Mouse (Mus musculus): Measurements from ENCODE around the gene Tmem258. TPM values are rescaled to one million over a fixed set of nuclear protein-coding genes. Genes with fewer than 3 reads are reported as not detected.

The Tmem258 gene
- polyA plus RNA-seq, 1 experiment from 2014 or later = 447 TPM

DNA sequence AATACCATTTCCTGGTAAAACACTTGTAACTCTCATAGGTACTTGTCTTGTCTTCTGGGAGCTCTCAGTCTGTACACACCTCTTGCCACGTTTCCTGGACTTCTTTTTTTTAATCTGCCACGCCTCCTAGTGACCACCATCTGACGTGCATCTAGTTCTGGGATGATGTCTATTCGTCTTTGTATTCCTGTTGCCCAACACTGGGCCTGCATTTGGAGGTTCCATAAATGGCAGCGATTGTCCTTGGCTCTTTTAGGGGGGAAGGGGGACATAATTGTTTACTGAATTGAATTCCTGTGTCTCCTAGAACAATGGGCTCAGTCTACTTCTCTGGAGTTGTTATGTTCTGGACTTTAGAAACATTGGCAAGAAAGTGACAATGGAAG lies 795 bp downstream of the Tmem258 start:
- Histone ChIP-seq H3K4me2 (peak overlapping the region; percentile 80), H3K4me1 (peaks cover 28% of the 10 kb centered on the region), H3K9me3 (replicated peaks) (no peaks in the 10 kb centered on the region), H3K36me3 (ENCODE audit: poor library complexity, severe bottlenecking) (peaks cover 55% of the 10 kb centered on the region), H3K27ac (no peak overlapping the region), H3K4me3 (peak overlapping the region; percentile 91), H3K27me3 (no peaks in the 10 kb centered on the region), H3K9ac (peak overlapping the region; percentile 91)
- WGBS = 2% methylated on average over 5 of the region's 5 CpGs
- ATAC-seq = no peak

GRCm38 (mm10) chr19:10205051-10205450 lies 1.2 kb downstream of the Tmem258 start:
- no peak for ATAC-seq

DNA sequence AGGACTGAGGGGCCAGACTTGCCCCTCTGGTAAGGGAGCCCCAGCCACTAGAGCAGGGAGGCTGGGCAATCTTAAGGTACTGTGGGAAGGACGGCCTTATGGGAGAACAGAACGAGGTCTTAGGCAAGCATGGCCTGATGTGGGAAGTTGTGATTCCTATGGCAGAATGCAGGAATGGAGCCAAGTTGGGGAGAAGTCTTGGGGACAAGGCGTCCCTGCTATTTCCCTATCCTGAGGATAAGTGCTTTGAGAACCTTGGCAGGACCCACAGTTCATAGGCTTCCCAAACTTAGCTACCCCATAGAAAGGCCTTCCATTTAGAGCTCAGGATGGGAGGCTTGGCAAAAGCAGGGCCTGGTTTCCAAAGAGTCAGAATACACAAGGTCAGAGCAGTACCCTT lies 5.0 kb downstream of the Tmem258 start:
- Histone ChIP-seq H3K9me3 (replicated peaks) (no peaks in the 10 kb centered on the region), H3K36me3 (ENCODE audit: poor library complexity, severe bottlenecking) (peaks cover 63% of the 10 kb centered on the region), H3K4me2 (no peak overlapping the region), H3K4me3 (no peak overlapping the region), H3K27me3 (no peaks in the 10 kb centered on the region), H3K27ac (no peak overlapping the region), H3K4me1 (peaks cover 9% of the 10 kb centered on the region), H3K9ac (no peak overlapping the region)
- no peak for ATAC-seq
- WGBS = 92% methylated on average over 3 of the region's 3 CpGs

More at GRCm38 (mm10) chr19:10205051-10205450, 1.2 kb downstream of the Tmem258 start:
- H3K27ac ChIP-seq = no peak overlapping the region
- peaks cover 55% of the 10 kb centered on the region for H3K36me3 ChIP-seq (ENCODE audit: poor library complexity, severe bottlenecking)
- H3K4me3 ChIP-seq = peak overlapping the region; percentile 91
- H3K4me1 ChIP-seq = peaks cover 28% of the 10 kb centered on the region
- H3K9me3 ChIP-seq (replicated peaks) = no peaks in the 10 kb centered on the region
- WGBS = 74% methylated on average over 6 of the region's 6 CpGs
- peak overlapping the region; percentile 80 for H3K4me2 ChIP-seq
- no peaks in the 10 kb centered on the region for H3K27me3 ChIP-seq
- H3K9ac ChIP-seq = no peak overlapping the region; the same call in 1 of the 2 replicates

DNA sequence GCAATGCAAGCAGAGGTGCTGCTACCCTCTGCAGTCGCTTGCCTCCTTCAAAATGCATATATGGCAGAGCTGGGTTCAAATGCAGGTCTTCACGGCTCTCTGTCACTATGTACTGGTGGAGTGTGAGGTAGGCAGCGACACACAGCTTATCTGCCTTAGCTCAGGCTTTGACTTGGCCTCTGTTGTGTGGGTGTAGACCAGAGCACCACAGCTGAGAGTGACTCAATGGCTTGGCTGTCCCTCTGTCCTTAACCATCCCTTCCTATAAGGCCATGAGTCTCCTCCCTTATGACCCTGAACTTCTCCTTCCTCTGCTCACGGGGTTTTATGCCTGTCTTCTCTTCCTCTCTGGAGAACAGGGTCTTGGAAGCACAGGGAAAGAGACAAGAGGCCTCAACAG lies 7.1 kb downstream of the Tmem258 start:
- Histone ChIP-seq H3K36me3 (ENCODE audit: poor library complexity, severe bottlenecking) (peaks cover 63% of the 10 kb centered on the region), H3K9ac (no peak overlapping the region), H3K9me3 (replicated peaks) (no peaks in the 10 kb centered on the region), H3K4me1 (no peaks in the 10 kb centered on the region), H3K4me2 (no peak overlapping the region), H3K27ac (no peak overlapping the region), H3K4me3 (no peak overlapping the region), H3K27me3 (no peaks in the 10 kb centered on the region)
- 88% methylated on average over 4 of the region's 4 CpGs for WGBS
- no peak for ATAC-seq

GRCm38 (mm10) chr19:10213796-10214471 lies 10.1 kb downstream of the Tmem258 start:
- no peak overlapping the region for H3K4me2 ChIP-seq
- no peaks in the 10 kb centered on the region for H3K27me3 ChIP-seq
- no peak overlapping the region for H3K4me3 ChIP-seq
- no peak for ATAC-seq
- H3K4me1 ChIP-seq = no peaks in the 10 kb centered on the region
- 92% methylated on average over 10 of the region's 10 CpGs for whole genome bisulfite sequencing
- no peak overlapping the region for H3K9ac ChIP-seq
- H3K36me3 ChIP-seq (ENCODE audit: poor library complexity, severe bottlenecking) = peaks cover 36% of the 10 kb centered on the region
- H3K9me3 ChIP-seq (replicated peaks) = no peaks in the 10 kb centered on the region
- H3K27ac ChIP-seq = no peak overlapping the region

GRCm38 (mm10) chr19:10216101-10216500 lies 12.3 kb downstream of the Tmem258 start:
- Histone ChIP-seq H3K4me1 (no peaks in the 10 kb centered on the region), H3K27me3 (no peaks in the 10 kb centered on the region), H3K36me3 (ENCODE audit: poor library complexity, severe bottlenecking) (peaks cover 15% of the 10 kb centered on the region), H3K27ac (no peak overlapping the region), H3K9me3 (replicated peaks) (no peaks in the 10 kb centered on the region), H3K9ac (no peak overlapping the region), H3K4me2 (no peak overlapping the region), H3K4me3 (no peak overlapping the region)
- WGBS = 89% methylated on average over 8 of the region's 8 CpGs
- no peak for ATAC-seq

GRCm38 (mm10) chr19:10219108-10219507 lies 15.3 kb downstream of the Tmem258 start:
- Histone ChIP-seq H3K4me1 (no peaks in the 10 kb centered on the region), H3K36me3 (ENCODE audit: poor library complexity, severe bottlenecking) (no peaks in the 10 kb centered on the region), H3K4me3 (no peak overlapping the region), H3K27me3 (no peaks in the 10 kb centered on the region), H3K9ac (no peak overlapping the region), H3K27ac (no peak overlapping the region), H3K9me3 (replicated peaks) (no peaks in the 10 kb centered on the region), H3K4me2 (no peak overlapping the region)
- no peak for ATAC-seq
- WGBS = 45% methylated on average over 3 of the region's 3 CpGs

GRCm38 (mm10) chr19:10219593-10219992 lies 15.8 kb downstream of the Tmem258 start:
- Histone ChIP-seq H3K9me3 (replicated peaks) (no peaks in the 10 kb centered on the region), H3K4me3 (no peak overlapping the region), H3K27ac (no peak overlapping the region), H3K4me2 (no peak overlapping the region), H3K27me3 (no peaks in the 10 kb centered on the region), H3K9ac (no peak overlapping the region), H3K36me3 (ENCODE audit: poor library complexity, severe bottlenecking) (no peaks in the 10 kb centered on the region), H3K4me1 (0 out of 2 replicates have a peak, but pooled peaks cover 1% of the 10 kb centered on the region)
- ATAC-seq = no peak
- WGBS = 75% methylated on average over 6 of the region's 6 CpGs

DNA sequence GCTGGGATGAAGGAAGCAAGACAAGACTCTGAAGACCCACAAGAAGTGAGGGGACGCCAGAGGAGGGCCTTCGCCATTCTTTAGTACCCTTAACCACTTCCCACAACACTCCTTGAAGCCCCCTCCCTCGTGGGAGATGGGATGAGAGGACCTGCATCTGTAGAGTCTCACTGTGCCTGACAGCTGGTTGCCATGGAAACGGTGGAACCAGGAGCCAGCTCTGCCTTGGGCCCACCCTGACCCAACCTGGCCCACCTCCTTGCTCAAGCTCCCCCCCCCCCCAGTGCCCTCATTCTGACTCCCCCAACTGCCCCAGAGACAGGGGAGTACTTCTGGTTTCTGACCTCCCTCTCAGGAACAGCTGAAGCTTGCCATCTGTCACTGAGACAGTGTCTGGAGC lies 17.8 kb downstream of the Tmem258 start:
- ATAC-seq = no peak
- H3K4me2 ChIP-seq = no peak overlapping the region
- no peak overlapping the region for H3K9ac ChIP-seq
- no peaks in the 10 kb centered on the region for H3K27me3 ChIP-seq
- no peaks in the 10 kb centered on the region for H3K36me3 ChIP-seq (ENCODE audit: poor library complexity, severe bottlenecking)
- no peak overlapping the region for H3K27ac ChIP-seq
- 60% methylated on average over 4 of the region's 4 CpGs for WGBS
- peaks cover 11% of the 10 kb centered on the region; the same call in 1 of the 2 replicates for H3K4me1 ChIP-seq
- no peak overlapping the region for H3K4me3 ChIP-seq
- no peaks in the 10 kb centered on the region for H3K9me3 ChIP-seq (replicated peaks)

DNA sequence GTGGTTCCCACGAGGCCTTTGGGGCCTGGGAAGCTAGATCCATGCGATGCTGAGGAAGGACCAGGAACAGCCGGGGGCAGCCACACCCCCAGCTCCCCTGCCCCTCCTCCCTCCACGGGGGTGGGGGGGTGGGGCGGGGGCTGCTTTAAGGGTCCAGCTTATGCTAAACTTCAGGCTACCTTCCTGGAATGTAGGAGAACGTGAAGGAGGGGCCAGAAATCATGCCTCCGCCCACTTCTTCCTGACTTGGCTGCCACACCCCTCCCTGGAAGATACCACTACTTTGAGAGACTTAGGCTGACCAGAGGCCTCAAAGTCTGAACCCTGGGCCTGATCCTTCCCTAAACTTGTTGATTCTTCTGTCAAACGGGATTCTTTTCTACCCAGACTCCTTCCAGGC lies 18.8 kb downstream of the Tmem258 start:
- Histone ChIP-seq H3K9me3 (replicated peaks) (no peaks in the 10 kb centered on the region), H3K27me3 (no peaks in the 10 kb centered on the region), H3K9ac (no peak overlapping the region), H3K4me3 (no peak overlapping the region), H3K27ac (no peak overlapping the region), H3K4me2 (no peak overlapping the region), H3K36me3 (ENCODE audit: poor library complexity, severe bottlenecking) (no peaks in the 10 kb centered on the region), H3K4me1 (peaks cover 11% of the 10 kb centered on the region; the same call in 1 of the 2 replicates)
- no peak for ATAC-seq
- WGBS = 46% methylated on average over 6 of the region's 8 CpGs

DNA sequence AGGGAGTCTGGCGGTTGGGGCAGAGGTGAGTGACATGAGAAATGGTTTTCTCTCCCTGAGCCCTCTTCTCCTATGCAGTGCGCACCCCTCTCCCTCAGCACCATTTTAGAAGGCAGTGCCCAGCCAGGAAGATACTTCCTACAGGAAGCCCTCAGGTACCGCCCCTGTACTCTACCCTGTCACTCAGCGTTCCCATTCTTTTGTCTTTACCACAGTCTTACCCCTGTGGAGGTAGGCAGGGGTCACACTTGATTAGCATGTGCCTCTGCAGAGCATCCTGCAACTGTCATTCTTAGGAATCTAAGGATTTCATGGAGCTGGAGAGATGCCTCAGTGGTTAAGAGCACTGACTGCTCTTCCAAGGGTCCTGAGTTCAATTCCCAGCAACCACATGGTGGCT lies 19.7 kb downstream of the Tmem258 start:
- no peaks in the 10 kb centered on the region for H3K9me3 ChIP-seq (replicated peaks)
- no peaks in the 10 kb centered on the region for H3K27me3 ChIP-seq
- no peak for ATAC-seq
- H3K4me1 ChIP-seq = peaks cover 11% of the 10 kb centered on the region; the same call in 1 of the 2 replicates
- no peak overlapping the region for H3K4me2 ChIP-seq
- WGBS = 69% methylated on average over 4 of the region's 4 CpGs
- H3K36me3 ChIP-seq (ENCODE audit: poor library complexity, severe bottlenecking) = no peaks in the 10 kb centered on the region
- H3K27ac ChIP-seq = no peak overlapping the region
- no peak overlapping the region for H3K4me3 ChIP-seq
- no peak overlapping the region for H3K9ac ChIP-seq

- ATAC-seq = no peak
- H3K4me2 ChIP-seq = peak overlapping the region; percentile 39
- no peak overlapping the region for H3K9ac ChIP-seq
- no peak overlapping the region for H3K27ac ChIP-seq
- H3K4me1 ChIP-seq = peaks cover 11% of the 10 kb centered on the region; the same call in 1 of the 2 replicates
- no peak overlapping the region for H3K4me3 ChIP-seq
- H3K36me3 ChIP-seq (ENCODE audit: poor library complexity, severe bottlenecking) = no peaks in the 10 kb centered on the region
- H3K9me3 ChIP-seq (replicated peaks) = no peaks in the 10 kb centered on the region; the same call in 1 of the 2 replicates
- no peaks in the 10 kb centered on the region for H3K27me3 ChIP-seq
- 30% methylated on average over 26 of the region's 26 CpGs for WGBS
Observed at GRCm38 (mm10) chr19:10224637-10225453, 21.0 kb downstream of the Tmem258 start.
